Mouse (Mus musculus): ENCODE data around the gene Galnt2.

DNA sequence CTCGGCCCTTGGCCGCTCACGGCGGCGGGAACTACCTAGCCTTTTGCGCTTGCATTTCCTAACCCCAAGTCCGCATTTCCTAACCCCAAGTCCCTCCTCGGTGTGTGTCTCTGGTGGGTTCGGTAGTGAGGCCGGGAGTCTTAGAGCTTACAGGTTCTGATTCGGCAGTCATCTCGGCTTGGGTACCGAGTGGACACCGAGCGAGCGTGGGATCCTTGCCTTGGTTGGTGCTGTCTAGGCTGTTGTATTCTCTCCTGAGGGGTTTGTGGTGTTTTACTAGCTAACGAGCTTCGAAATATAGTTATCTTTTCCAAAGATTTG, 1.0 kb downstream of the Galnt2 start:
- no peak for TF ChIP-seq CTCF (IDR thresholded peaks at IDR 0.05; ENCODE audit: borderline replicate concordance, control insufficient read depth, extremely low read depth, insufficient read depth, low read length, poor library complexity)
- TF ChIP-seq POLR2A (IDR thresholded peaks at IDR 0.05; ENCODE audit: control insufficient read depth, extremely low read depth, insufficient read depth, low read length, poor library complexity), result no peak
